Mouse (Mus musculus) bone marrow macrophage, adult 2 months (primary cell): ENCODE data around the gene Trp53bp1.

Experiments
- CTCF ChIP-seq: IDR thresholded peaks from 2 replicates; pipeline ENCODE4 v1.5.1; 2012; ENCODE audit warnings: low read depth, mild to moderate bottlenecking, low read length, moderate library complexity
- POLR2A ChIP-seq: IDR thresholded peaks from 2 replicates; pipeline ENCODE4 v1.6.1; 2012; ENCODE audit warnings: mild to moderate bottlenecking, low read depth, low read length, borderline replicate concordance

DNA sequence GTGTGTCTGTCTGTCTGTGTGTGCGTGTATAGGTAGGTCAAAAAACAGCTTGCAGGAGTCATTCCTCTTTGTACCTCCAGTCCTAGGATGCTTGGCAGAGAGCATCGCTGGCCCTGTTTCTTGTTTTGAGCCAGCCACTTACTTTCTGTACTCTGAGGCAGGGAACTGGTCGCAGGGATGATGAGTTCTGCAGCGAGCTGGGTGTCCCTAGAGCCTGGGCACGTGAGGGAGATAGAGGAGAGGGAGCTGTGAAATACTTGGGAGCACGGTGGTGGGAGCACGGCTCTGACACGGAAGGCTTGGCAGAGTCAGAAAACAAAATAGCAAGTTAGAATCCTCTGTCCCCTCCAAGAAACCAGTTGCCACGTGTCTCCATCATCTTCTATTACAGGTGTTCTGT, 26.5 kb upstream of the Trp53bp1 start:
- TF ChIP-seq POLR2A = no peak
- TF ChIP-seq CTCF = no peak
